Mouse (Mus musculus) C2C12 (cell line): ENCODE measurements around the gene Erbb4.

Experiments
- CEBPB ChIP-seq: IDR thresholded peaks from one replicate; pipeline ENCODE4 v1.6.1; 2011; ENCODE audit warnings: low read depth, mild to moderate bottlenecking, control low read depth, moderate library complexity
- CTCF ChIP-seq: IDR thresholded peaks from one replicate; pipeline ENCODE4 v1.5.1; 2011; ENCODE audit not compliant: control insufficient read depth, insufficient read depth, insufficient read length
- MAX ChIP-seq: IDR thresholded peaks from one replicate; pipeline ENCODE4 v1.6.1; 2011; ENCODE audit warnings: mild to moderate bottlenecking, control low read depth
- MYOD1 ChIP-seq: IDR thresholded peaks from one replicate; pipeline ENCODE4 v1.6.1; 2011; ENCODE audit warnings: low read depth; ENCODE audit not compliant: control insufficient read depth, insufficient read length
- MYOG ChIP-seq: IDR thresholded peaks from one replicate; pipeline ENCODE4 v1.6.1; 2011; ENCODE audit not compliant: control insufficient read depth, insufficient read length; ENCODE audit errors: extremely low read depth
- USF1 ChIP-seq: IDR thresholded peaks from one replicate; pipeline ENCODE4 v1.6.1; 2011; ENCODE audit warnings: low read depth, mild to moderate bottlenecking, control low read depth, moderate library complexity

DNA sequence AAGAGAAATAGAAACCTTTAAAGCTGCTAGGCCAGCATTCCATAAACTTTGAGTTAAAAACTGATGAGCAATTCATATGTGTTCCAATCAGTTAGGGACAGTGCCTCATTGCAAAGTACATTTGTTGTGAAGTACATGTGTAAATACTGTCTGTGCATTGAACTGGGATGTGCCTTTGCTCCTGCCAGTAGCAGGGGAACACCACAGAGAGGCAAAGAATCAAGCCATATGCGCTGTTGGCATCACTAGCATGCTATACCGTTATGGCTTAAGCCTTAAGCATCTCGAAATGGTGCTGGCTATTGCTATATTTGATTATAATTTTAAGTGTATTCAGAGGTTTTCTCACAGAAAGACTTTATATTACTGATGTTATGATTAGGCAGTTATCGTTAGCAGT is 58.9 kb downstream of the Erbb4 start:
- TF ChIP-seq CTCF (no peak), MYOG (no peak), CEBPB (no peak), MAX (no peak), USF1 (no peak), MYOD1 (no peak)
